Mouse (Mus musculus): ENCODE results near the gene Ormdl2. TPM values are rescaled to one million over a fixed set of nuclear protein-coding genes. Genes with fewer than 3 reads are reported as not detected.

Ormdl2 gene
- polyA plus RNA-seq, 1 experiment from 2014 or later = 31.2 TPM

GRCm38 (mm10) chr10:128802956-128803355, 18.5 kb downstream of the Ormdl2 start:
- peaks cover 36% of the 10 kb centered on the region for H3K4me1 ChIP-seq
- H3K27ac ChIP-seq = no peak overlapping the region
- H3K4me3 ChIP-seq = peak overlapping the region; percentile 82; the same call in 1 of the 2 replicates
- no peak for ATAC-seq (ENCODE audit: low FRiP score, low read depth)
- no peaks in the 10 kb centered on the region for H3K27me3 ChIP-seq (replicated peaks)
- H3K36me3 ChIP-seq = peaks cover 21% of the 10 kb centered on the region; the same call in 1 of the 2 replicates
- 67% methylated on average over 4 of the region's 4 CpGs for WGBS
- peak overlapping the region; percentile 78 for H3K9ac ChIP-seq
- H3K4me2 ChIP-seq (replicated peaks) = peak overlapping the region; percentile 78
- H3K9me3 ChIP-seq = no peaks in the 10 kb centered on the region

GRCm38 (mm10) chr10:128801981-128802495, 19.4 kb downstream of the Ormdl2 start:
- Histone ChIP-seq H3K4me2 (replicated peaks) (peak overlapping the region; percentile 3; the same call in 1 of the 2 replicates), H3K36me3 (peaks cover 21% of the 10 kb centered on the region; the same call in 1 of the 2 replicates), H3K4me3 (no peak overlapping the region), H3K9ac (0 out of 2 replicates have a peak overlapping the region, but pooled peaks have one; percentile 29), H3K27me3 (replicated peaks) (no peaks in the 10 kb centered on the region), H3K27ac (no peak overlapping the region), H3K4me1 (peaks cover 27% of the 10 kb centered on the region), H3K9me3 (no peaks in the 10 kb centered on the region)
- no peak for ATAC-seq (ENCODE audit: low FRiP score, low read depth)
- 86% methylated on average over 16 of the region's 16 CpGs for WGBS

- H3K9me3 ChIP-seq = no peaks in the 10 kb centered on the region
- peaks cover 18% of the 10 kb centered on the region; the same call in 1 of the 2 replicates for H3K36me3 ChIP-seq
- H3K27ac ChIP-seq = no peak overlapping the region
- no peak overlapping the region for H3K4me2 ChIP-seq (replicated peaks)
- H3K4me1 ChIP-seq = peaks cover 16% of the 10 kb centered on the region
- H3K27me3 ChIP-seq (replicated peaks) = no peaks in the 10 kb centered on the region
- no peak overlapping the region for H3K9ac ChIP-seq
- WGBS = 94% methylated on average over 8 of the region's 8 CpGs
- H3K4me3 ChIP-seq = no peak overlapping the region
- no peak for ATAC-seq (ENCODE audit: low FRiP score, low read depth)
These were observed 22.8 kb downstream of the Ormdl2 start for GRCm38 (mm10) chr10:128798676-128799075.

- Histone ChIP-seq H3K4me1 (no peaks in the 10 kb centered on the region), H3K27me3 (replicated peaks) (no peaks in the 10 kb centered on the region), H3K36me3 (peaks cover 7% of the 10 kb centered on the region; the same call in 1 of the 2 replicates), H3K4me3 (no peak overlapping the region), H3K4me2 (replicated peaks) (no peak overlapping the region), H3K9me3 (no peaks in the 10 kb centered on the region), H3K27ac (no peak overlapping the region), H3K9ac (no peak overlapping the region)
- ATAC-seq (ENCODE audit: low FRiP score, low read depth) = no peak
- 99% methylated on average over 3 of the region's 3 CpGs for WGBS
These were observed 25.9 kb downstream of the Ormdl2 start for GRCm38 (mm10) chr10:128795581-128795980.

GRCm38 (mm10) chr10:128794391-128794790, 27.1 kb downstream of the Ormdl2 start:
- Histone ChIP-seq H3K9me3 (no peaks in the 10 kb centered on the region), H3K9ac (no peak overlapping the region), H3K4me1 (no peaks in the 10 kb centered on the region), H3K4me3 (no peak overlapping the region), H3K36me3 (no peaks in the 10 kb centered on the region), H3K4me2 (replicated peaks) (no peak overlapping the region), H3K27ac (no peak overlapping the region), H3K27me3 (replicated peaks) (no peaks in the 10 kb centered on the region)
- WGBS = 89% methylated on average over 5 of the region's 5 CpGs
- ATAC-seq (ENCODE audit: low FRiP score, low read depth) = no peak

- Histone ChIP-seq H3K4me2 (replicated peaks) (no peak overlapping the region), H3K27ac (no peak overlapping the region), H3K9ac (no peak overlapping the region), H3K4me3 (no peak overlapping the region), H3K36me3 (no peaks in the 10 kb centered on the region), H3K4me1 (no peaks in the 10 kb centered on the region), H3K27me3 (replicated peaks) (no peaks in the 10 kb centered on the region), H3K9me3 (no peaks in the 10 kb centered on the region)
- WGBS = 100% methylated on average over 1 of the region's 1 CpGs
- no peak for ATAC-seq (ENCODE audit: low FRiP score, low read depth)
These were observed 28.2 kb downstream of the Ormdl2 start for GRCm38 (mm10) chr10:128793258-128793657.

GRCm38 (mm10) chr10:128792041-128792440, 29.4 kb downstream of the Ormdl2 start:
- no peak for ATAC-seq (ENCODE audit: low FRiP score, low read depth)
- no peaks in the 10 kb centered on the region for H3K27me3 ChIP-seq (replicated peaks)
- H3K4me1 ChIP-seq = no peaks in the 10 kb centered on the region
- H3K4me2 ChIP-seq (replicated peaks) = no peak overlapping the region
- no peaks in the 10 kb centered on the region for H3K36me3 ChIP-seq
- no peak overlapping the region for H3K4me3 ChIP-seq
- no peak overlapping the region for H3K27ac ChIP-seq
- no peak overlapping the region for H3K9ac ChIP-seq
- no peaks in the 10 kb centered on the region for H3K9me3 ChIP-seq

- H3K27ac ChIP-seq = no peak within 1 kb of the TSS
- no peaks in the 10 kb centered on the region for H3K4me1 ChIP-seq
- H3K27me3 ChIP-seq (replicated peaks) = no peaks in the 10 kb centered on the region
- no peak within 1 kb of the TSS for H3K4me2 ChIP-seq (replicated peaks)
- H3K4me3 ChIP-seq = no peak within 1 kb of the TSS
- no peaks in the 10 kb centered on the region for H3K36me3 ChIP-seq
- no peaks in the 10 kb centered on the region for H3K9me3 ChIP-seq
- H3K9ac ChIP-seq = no peak within 1 kb of the TSS
- no peak for ATAC-seq (ENCODE audit: low FRiP score, low read depth)
- WGBS = 74% methylated on average over 7 of the region's 7 CpGs
These were observed 30.9 kb downstream of the Ormdl2 start, which contains the start of gene Mmp19 for GRCm38 (mm10) chr10:128790398-128791124. Gene Mmp19, plus strand, starts transcription at chr10:128790910.

- H3K4me3 ChIP-seq = no peak overlapping the region
- H3K9ac ChIP-seq = no peak overlapping the region
- no peak for ATAC-seq (ENCODE audit: low FRiP score, low read depth)
- WGBS = 100% methylated on average over 1 of the region's 1 CpGs
- H3K27me3 ChIP-seq (replicated peaks) = no peaks in the 10 kb centered on the region
- H3K36me3 ChIP-seq = no peaks in the 10 kb centered on the region
- H3K9me3 ChIP-seq = peaks cover 14% of the 10 kb centered on the region
- no peak overlapping the region for H3K4me2 ChIP-seq (replicated peaks)
- H3K4me1 ChIP-seq = no peaks in the 10 kb centered on the region
- no peak overlapping the region for H3K27ac ChIP-seq
These were observed 41.2 kb downstream of the Ormdl2 start for GRCm38 (mm10) chr10:128780200-128780599.

GRCm38 (mm10) chr10:128779011-128779795, 42.2 kb downstream of the Ormdl2 start:
- no peak for ATAC-seq (ENCODE audit: low FRiP score, low read depth)
- Histone ChIP-seq H3K27me3 (replicated peaks) (no peaks in the 10 kb centered on the region), H3K9ac (no peak overlapping the region), H3K27ac (no peak overlapping the region), H3K4me1 (no peaks in the 10 kb centered on the region), H3K36me3 (no peaks in the 10 kb centered on the region), H3K4me3 (no peak overlapping the region), H3K4me2 (replicated peaks) (no peak overlapping the region), H3K9me3 (peaks cover 6% of the 10 kb centered on the region)
- 43% methylated on average over 8 of the region's 8 CpGs for WGBS

GRCm38 (mm10) chr10:128778441-128778840, 43.0 kb downstream of the Ormdl2 start:
- Histone ChIP-seq H3K4me3 (no peak overlapping the region), H3K27me3 (replicated peaks) (no peaks in the 10 kb centered on the region), H3K9ac (no peak overlapping the region), H3K27ac (no peak overlapping the region), H3K36me3 (no peaks in the 10 kb centered on the region), H3K4me1 (no peaks in the 10 kb centered on the region), H3K9me3 (no peaks in the 10 kb centered on the region), H3K4me2 (replicated peaks) (no peak overlapping the region)
- whole genome bisulfite sequencing = 92% methylated on average over 2 of the region's 2 CpGs
- no peak for ATAC-seq (ENCODE audit: low FRiP score, low read depth)

- H3K27ac ChIP-seq = no peak overlapping the region
- no peaks in the 10 kb centered on the region for H3K4me1 ChIP-seq
- WGBS = 30% methylated on average over 5 of the region's 5 CpGs
- H3K27me3 ChIP-seq (replicated peaks) = no peaks in the 10 kb centered on the region
- H3K36me3 ChIP-seq = no peaks in the 10 kb centered on the region; the same call in 1 of the 2 replicates
- no peak overlapping the region for H3K4me3 ChIP-seq
- no peak overlapping the region for H3K9ac ChIP-seq
- no peak overlapping the region for H3K4me2 ChIP-seq (replicated peaks)
- no peak for ATAC-seq (ENCODE audit: low FRiP score, low read depth)
- H3K9me3 ChIP-seq = no peaks in the 10 kb centered on the region
These were observed 47.8 kb downstream of the Ormdl2 start for GRCm38 (mm10) chr10:128773685-128774084.
